Mouse (Mus musculus) liver, embryonic 14.5 days (tissue): ENCODE data around the gene Agap1.

Experiments used
- CTCF ChIP-seq: IDR thresholded peaks from 2 replicates; pipeline ENCODE4 v1.5.1; 2016; ENCODE audit warnings: antibody characterized with exemption, low read depth, control low read depth
- EP300 ChIP-seq: IDR thresholded peaks from 2 replicates; pipeline ENCODE4 v1.6.1; 2016; ENCODE audit warnings: antibody characterized with exemption, low read depth

DNA sequence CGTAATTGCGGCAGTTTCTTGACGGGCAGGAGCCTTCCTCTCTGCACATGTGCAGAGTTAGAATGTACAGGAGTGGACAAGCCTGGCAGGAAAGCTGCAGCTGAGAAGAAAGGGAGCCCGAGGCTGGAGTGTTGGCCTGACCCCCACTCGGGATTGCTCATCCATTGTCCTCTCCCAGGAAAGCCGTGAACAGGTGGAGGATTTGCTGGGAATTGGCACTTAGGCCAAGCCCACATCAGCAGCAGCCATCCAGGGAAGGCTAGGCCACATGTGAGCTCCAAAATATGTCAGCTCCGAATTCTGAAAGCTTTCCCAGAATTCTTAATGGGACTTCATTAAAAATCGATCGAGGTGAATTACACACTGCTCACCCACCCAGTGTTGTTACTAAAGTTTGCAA, 270.4 kb downstream of the Agap1 start:
- no peak for TF ChIP-seq EP300
- no peak for TF ChIP-seq CTCF
